Mouse (Mus musculus): Measurements from ENCODE around the gene Mecp2. TPM values are rescaled to one million over a fixed set of nuclear protein-coding genes. Genes with fewer than 3 reads are reported as not detected.
"Not testable (repeated sequence)": the region's sequence is repeated elsewhere in the genome, so short reads cannot be mapped to it uniquely, and the experiment has no call there.

Mecp2 gene
- 10.0 and 10.1 TPM in 2 replicates for polyA plus RNA-seq (2015; fragmentation: Nextera tagmentation; extraction: Ambion mirVana)

DNA sequence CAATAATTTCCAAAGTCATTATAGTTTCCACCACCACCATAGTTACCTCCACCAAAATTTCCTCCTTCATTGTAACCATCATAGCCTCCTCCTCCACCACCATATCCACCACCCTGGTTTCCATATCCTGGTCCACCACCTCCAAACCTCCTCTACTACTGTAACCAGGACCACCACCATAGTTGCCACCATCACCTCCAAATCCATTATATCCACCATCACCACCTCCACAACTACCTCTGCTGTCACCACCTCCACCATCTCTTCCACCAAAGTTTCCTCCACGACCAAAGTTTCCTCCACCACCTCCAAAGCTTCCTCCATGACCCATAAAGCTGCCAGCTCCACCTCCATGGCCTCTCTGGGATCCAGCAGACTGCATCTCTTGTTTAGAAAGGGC, at the start of gene Mecp2:
TSS of gene Mecp2 (minus strand) at position 101 of the 400 bp plus-strand sequence.
- ATAC-seq: not testable (repeated sequence)

GRCm38 (mm10) chrX:74176959-74177358, 41.8 kb upstream of the Mecp2 start, which contains the start of gene Tktl1:
Tktl1 (plus strand) TSS chrX:74177259.
- no peaks in the 10 kb centered on the region for H3K9me3 ChIP-seq (ENCODE audit: control insufficient read depth, low read length)
- no peak within 1 kb of the TSS for H3K4me2 ChIP-seq (ENCODE audit: low read depth, low read length)
- no peak within 1 kb of the TSS for H3K27ac ChIP-seq (ENCODE audit: low read length)
- no peak for ATAC-seq
- no peaks in the 10 kb centered on the region for H3K27me3 ChIP-seq (replicated peaks; ENCODE audit: control insufficient read depth, insufficient read depth, low read length)
- no peak within 1 kb of the TSS for H3K4me3 ChIP-seq (ENCODE audit: low read length)
- no peaks in the 10 kb centered on the region for H3K36me3 ChIP-seq (ENCODE audit: control insufficient read depth, insufficient read depth, low read length)
- no peak within 1 kb of the TSS for H3K9ac ChIP-seq (ENCODE audit: low read depth, low read length)
- no peaks in the 10 kb centered on the region for H3K4me1 ChIP-seq (ENCODE audit: control insufficient read depth, insufficient read depth, low read length)
- 92% methylated on average over 17 of the region's 17 CpGs for WGBS

More for the DNA sequence above, at the start of gene Mecp2:
- not testable (repeated sequence) for H3K4me1 ChIP-seq (ENCODE audit: control insufficient read depth, insufficient read depth, low read length); H3K27me3 ChIP-seq (replicated peaks; ENCODE audit: control insufficient read depth, insufficient read depth, low read length); H3K9ac ChIP-seq (ENCODE audit: low read depth, low read length); H3K36me3 ChIP-seq (ENCODE audit: control insufficient read depth, insufficient read depth, low read length); H3K4me2 ChIP-seq (ENCODE audit: low read depth, low read length); H3K9me3 ChIP-seq (ENCODE audit: control insufficient read depth, low read length); H3K4me3 ChIP-seq (ENCODE audit: low read length); H3K27ac ChIP-seq (ENCODE audit: low read length)
- WGBS: 22% methylated on average over 1 of the region's 1 CpGs

GRCm38 (mm10) chrX:74167738-74168137, 32.6 kb upstream of the Mecp2 start, which contains the start of gene Tex28:
Tex28 (minus strand) TSS chrX:74167838.
- Histone ChIP-seq H3K27ac (ENCODE audit: low read length) (no peak within 1 kb of the TSS), H3K9ac (ENCODE audit: low read depth, low read length) (no peak within 1 kb of the TSS), H3K9me3 (ENCODE audit: control insufficient read depth, low read length) (no peaks in the 10 kb centered on the region), H3K4me3 (ENCODE audit: low read length) (no peak within 1 kb of the TSS), H3K27me3 (replicated peaks; ENCODE audit: control insufficient read depth, insufficient read depth, low read length) (no peaks in the 10 kb centered on the region), H3K36me3 (ENCODE audit: control insufficient read depth, insufficient read depth, low read length) (no peaks in the 10 kb centered on the region), H3K4me2 (ENCODE audit: low read depth, low read length) (no peak within 1 kb of the TSS), H3K4me1 (ENCODE audit: control insufficient read depth, insufficient read depth, low read length) (no peaks in the 10 kb centered on the region)
- 91% methylated on average over 1 of the region's 1 CpGs for WGBS
- ATAC-seq: no peak

DNA sequence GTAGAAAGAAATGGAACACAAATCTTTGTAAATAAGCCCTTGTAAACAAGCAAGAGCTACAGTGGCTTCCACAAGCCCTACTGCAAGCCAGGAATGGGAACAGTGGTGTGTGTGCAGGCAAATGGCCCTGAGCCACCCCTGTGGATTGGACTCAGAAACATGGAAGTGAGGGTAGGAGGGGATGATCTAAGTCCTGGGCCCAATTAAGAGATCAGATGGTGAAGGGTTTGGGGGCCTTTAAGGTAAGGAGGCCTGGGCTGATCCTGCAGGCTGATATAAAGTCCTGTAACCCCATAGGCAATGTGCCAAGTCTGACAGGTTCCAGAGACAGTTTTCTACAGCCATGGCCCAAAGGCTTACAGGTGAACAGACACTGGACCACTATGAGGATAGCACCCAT, 8.0 kb downstream of the Mecp2 start, which contains the start of gene Opn1mw:
TSS of gene Opn1mw (plus strand) at position 301 of the 400 bp plus-strand sequence.
- ATAC-seq: no peak
- H3K4me2 ChIP-seq (ENCODE audit: low read depth, low read length): no peak within 1 kb of the TSS
- no peak within 1 kb of the TSS for H3K9ac ChIP-seq (ENCODE audit: low read depth, low read length)
- no peaks in the 10 kb centered on the region for H3K9me3 ChIP-seq (ENCODE audit: control insufficient read depth, low read length)
- H3K27ac ChIP-seq (ENCODE audit: low read length): no peak within 1 kb of the TSS
- no peaks in the 10 kb centered on the region for H3K36me3 ChIP-seq (ENCODE audit: control insufficient read depth, insufficient read depth, low read length)
- peaks cover 7% of the 10 kb centered on the region; the same call in 1 of the 2 replicates for H3K27me3 ChIP-seq (replicated peaks; ENCODE audit: control insufficient read depth, insufficient read depth, low read length)
- H3K4me1 ChIP-seq (ENCODE audit: control insufficient read depth, insufficient read depth, low read length): no peaks in the 10 kb centered on the region
- H3K4me3 ChIP-seq (ENCODE audit: low read length): no peak within 1 kb of the TSS

DNA sequence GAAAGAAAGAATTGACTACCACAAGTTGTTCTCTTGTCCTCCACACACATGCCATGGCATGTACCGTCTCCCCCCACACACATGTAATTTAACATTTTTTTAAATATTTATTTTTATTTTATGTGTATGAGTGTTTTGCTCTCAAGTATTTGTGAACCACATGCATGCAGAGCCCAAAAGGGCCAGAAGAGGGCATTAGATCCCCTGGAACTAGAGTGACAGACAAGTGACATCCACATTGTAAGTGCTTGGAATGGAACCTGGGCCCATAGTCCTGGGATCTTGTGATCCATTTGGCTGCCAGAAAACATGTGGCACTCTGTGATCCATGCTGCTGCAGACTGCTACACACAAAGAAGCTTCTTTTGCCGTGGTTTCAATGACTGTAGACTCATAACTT, 10.2 kb downstream of the Mecp2 start:
- Histone ChIP-seq H3K9ac (ENCODE audit: low read depth, low read length) (no peak overlapping the region), H3K4me3 (ENCODE audit: low read length) (no peak overlapping the region), H3K27ac (ENCODE audit: low read length) (no peak overlapping the region), H3K36me3 (ENCODE audit: control insufficient read depth, insufficient read depth, low read length) (no peaks in the 10 kb centered on the region), H3K9me3 (ENCODE audit: control insufficient read depth, low read length) (no peaks in the 10 kb centered on the region), H3K4me1 (ENCODE audit: control insufficient read depth, insufficient read depth, low read length) (no peaks in the 10 kb centered on the region), H3K4me2 (ENCODE audit: low read depth, low read length) (no peak overlapping the region), H3K27me3 (replicated peaks; ENCODE audit: control insufficient read depth, insufficient read depth, low read length) (peaks cover 5% of the 10 kb centered on the region; the same call in 1 of the 2 replicates)
- no peak for ATAC-seq
- WGBS: 69% methylated on average over 2 of the region's 2 CpGs

- peak overlapping the region; percentile 48; the same call in 1 of the 2 replicates for H3K9ac ChIP-seq (ENCODE audit: low read depth, low read length)
- ATAC-seq: peak; percentile 93
- H3K27me3 ChIP-seq (replicated peaks; ENCODE audit: control insufficient read depth, insufficient read depth, low read length): 0 out of 2 replicates have a peak, but pooled peaks cover 4% of the 10 kb centered on the region
- no peaks in the 10 kb centered on the region for H3K9me3 ChIP-seq (ENCODE audit: control insufficient read depth, low read length)
- H3K27ac ChIP-seq (ENCODE audit: low read length): no peak overlapping the region
- H3K36me3 ChIP-seq (ENCODE audit: control insufficient read depth, insufficient read depth, low read length): no peaks in the 10 kb centered on the region
- 20% methylated on average over 10 of the region's 10 CpGs for WGBS
- H3K4me1 ChIP-seq (ENCODE audit: control insufficient read depth, insufficient read depth, low read length): no peaks in the 10 kb centered on the region
- peak overlapping the region; percentile 36 for H3K4me3 ChIP-seq (ENCODE audit: low read length)
- peak overlapping the region; percentile 40; the same call in 1 of the 2 replicates for H3K4me2 ChIP-seq (ENCODE audit: low read depth, low read length)
Measured at GRCm38 (mm10) chrX:74115511-74115910, 19.7 kb downstream of the Mecp2 start.

- no peaks in the 10 kb centered on the region for H3K36me3 ChIP-seq (ENCODE audit: control insufficient read depth, insufficient read depth, low read length)
- H3K9ac ChIP-seq (ENCODE audit: low read depth, low read length): no peak overlapping the region
- no peak overlapping the region for H3K4me2 ChIP-seq (ENCODE audit: low read depth, low read length)
- no peaks in the 10 kb centered on the region for H3K9me3 ChIP-seq (ENCODE audit: control insufficient read depth, low read length)
- no peaks in the 10 kb centered on the region for H3K4me1 ChIP-seq (ENCODE audit: control insufficient read depth, insufficient read depth, low read length)
- H3K27ac ChIP-seq (ENCODE audit: low read length): no peak overlapping the region
- ATAC-seq: no peak
- H3K27me3 ChIP-seq (replicated peaks; ENCODE audit: control insufficient read depth, insufficient read depth, low read length): 0 out of 2 replicates have a peak, but pooled peaks cover 4% of the 10 kb centered on the region
- H3K4me3 ChIP-seq (ENCODE audit: low read length): no peak overlapping the region
Measured at GRCm38 (mm10) chrX:74114036-74114435, 21.1 kb downstream of the Mecp2 start.

GRCm38 (mm10) chrX:74108747-74109146, 26.4 kb downstream of the Mecp2 start:
- ATAC-seq: no peak
- Histone ChIP-seq H3K4me2 (ENCODE audit: low read depth, low read length) (no peak overlapping the region), H3K4me3 (ENCODE audit: low read length) (no peak overlapping the region), H3K9ac (ENCODE audit: low read depth, low read length) (no peak overlapping the region), H3K9me3 (ENCODE audit: control insufficient read depth, low read length) (no peaks in the 10 kb centered on the region), H3K4me1 (ENCODE audit: control insufficient read depth, insufficient read depth, low read length) (no peaks in the 10 kb centered on the region), H3K27ac (ENCODE audit: low read length) (no peak overlapping the region), H3K27me3 (replicated peaks; ENCODE audit: control insufficient read depth, insufficient read depth, low read length) (0 out of 2 replicates have a peak, but pooled peaks cover 4% of the 10 kb centered on the region), H3K36me3 (ENCODE audit: control insufficient read depth, insufficient read depth, low read length) (no peaks in the 10 kb centered on the region)
- WGBS: 43% methylated on average over 3 of the region's 3 CpGs

DNA sequence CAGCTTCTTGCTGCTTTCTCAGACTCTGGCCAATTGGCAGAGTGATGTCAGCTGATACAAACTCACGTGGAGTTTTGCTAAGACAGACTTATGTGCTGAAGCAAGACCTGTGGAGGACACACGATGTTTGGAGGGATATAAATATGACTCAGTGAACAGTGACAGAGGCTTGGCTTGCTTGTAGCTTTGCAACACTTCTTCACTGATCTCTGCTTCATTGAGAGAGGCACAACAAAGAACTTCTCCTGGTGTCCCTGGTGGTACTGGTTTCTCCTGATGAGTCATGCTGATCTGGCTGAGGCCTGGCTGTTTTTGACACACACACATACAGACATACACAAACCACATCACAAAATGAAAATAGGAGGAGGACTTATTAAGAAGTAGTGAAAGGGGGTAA, 29.2 kb downstream of the Mecp2 start:
- no peaks in the 10 kb centered on the region for H3K36me3 ChIP-seq (ENCODE audit: control insufficient read depth, insufficient read depth, low read length)
- ATAC-seq: no peak
- WGBS: 46% methylated on average over 2 of the region's 2 CpGs
- no peak overlapping the region for H3K4me3 ChIP-seq (ENCODE audit: low read length)
- H3K9ac ChIP-seq (ENCODE audit: low read depth, low read length): no peak overlapping the region
- no peak overlapping the region for H3K4me2 ChIP-seq (ENCODE audit: low read depth, low read length)
- no peaks in the 10 kb centered on the region for H3K27me3 ChIP-seq (replicated peaks; ENCODE audit: control insufficient read depth, insufficient read depth, low read length)
- H3K4me1 ChIP-seq (ENCODE audit: control insufficient read depth, insufficient read depth, low read length): no peaks in the 10 kb centered on the region
- no peak overlapping the region for H3K27ac ChIP-seq (ENCODE audit: low read length)
- H3K9me3 ChIP-seq (ENCODE audit: control insufficient read depth, low read length): no peaks in the 10 kb centered on the region
